Mouse (Mus musculus) CD8-positive naive resting alpha-beta T cell, adult 2 months (primary cell): Measurements from ENCODE around the gene Pacsin2.
"Not testable (repeated sequence)": the region's sequence is repeated elsewhere in the genome, so short reads cannot be mapped to it uniquely, and the experiment has no call there.

Source experiments
- DNase-seq, 2 experiments: peaks; one replicate each; pipeline ENCODE4 v3.0.0; 2022; ENCODE audit warnings: low read depth in 2 of 2, low spot score in 2 of 2

The Pacsin2 gene

GRCm38 (mm10) chr15:83464083-83464904 is at the start of gene Pacsin2:
TSS of gene Pacsin2 (minus strand) at chr15:83464606.
- DNase-seq, result peak; percentile 78 to 84

- DNase-seq, result no peak
These were observed 48.3 kb upstream of the Pacsin2 start for GRCm38 (mm10) chr15:83512489-83513281.

GRCm38 (mm10) chr15:83510805-83511405 is 46.5 kb upstream of the Pacsin2 start, which contains the start of gene Ttll1:
TSS of gene Ttll1 (minus strand) at chr15:83510893.
- DNase-seq, result peak; percentile 91 to 95

GRCm38 (mm10) chr15:83509950-83510804 is 45.8 kb upstream of the Pacsin2 start:
- no peak for DNase-seq

GRCm38 (mm10) chr15:83501483-83501882 is 37.1 kb upstream of the Pacsin2 start:
- not testable (repeated sequence) for DNase-seq

- peak; percentile 53 to 60 for DNase-seq
These were observed 35.9 kb upstream of the Pacsin2 start for GRCm38 (mm10) chr15:83500352-83500751.

GRCm38 (mm10) chr15:83499211-83499755 is 34.9 kb upstream of the Pacsin2 start:
- no peak for DNase-seq

GRCm38 (mm10) chr15:83497299-83497698 is 32.9 kb upstream of the Pacsin2 start:
- DNase-seq, result no peak

- DNase-seq, result no peak
These were observed 31.5 kb upstream of the Pacsin2 start for GRCm38 (mm10) chr15:83495787-83496367.

GRCm38 (mm10) chr15:83495195-83495594 is 30.8 kb upstream of the Pacsin2 start:
- DNase-seq, result no peak

GRCm38 (mm10) chr15:83494572-83494920 is 30.1 kb upstream of the Pacsin2 start:
- no peak for DNase-seq

- no peak for DNase-seq
These were observed 29.6 kb upstream of the Pacsin2 start for GRCm38 (mm10) chr15:83493856-83494571.

- DNase-seq, result no peak
These were observed 27.5 kb upstream of the Pacsin2 start for GRCm38 (mm10) chr15:83491891-83492290.

GRCm38 (mm10) chr15:83489471-83489870 is 25.1 kb upstream of the Pacsin2 start:
- no peak for DNase-seq

GRCm38 (mm10) chr15:83487477-83488115 is 23.2 kb upstream of the Pacsin2 start:
- no peak for DNase-seq

GRCm38 (mm10) chr15:83484311-83484710 is 19.9 kb upstream of the Pacsin2 start:
- no peak for DNase-seq

GRCm38 (mm10) chr15:83483482-83483881 is 19.1 kb upstream of the Pacsin2 start:
- DNase-seq, result peak in 1 of 2 experiments; percentile 14

GRCm38 (mm10) chr15:83482645-83483224 is 18.3 kb upstream of the Pacsin2 start:
- no peak for DNase-seq
